Mouse (Mus musculus) cerebellum, adult 2 months (tissue): ENCODE data around the gene Nectin1. TPM values are rescaled to one million over a fixed set of nuclear protein-coding genes. Genes with fewer than 3 reads are reported as not detected.
A peak's percentile ranks its signal among the peaks of the same experiment; 100 is the strongest.

ENCODE experiments used
- DNase-seq, 2 experiments: peaks; one replicate each; pipeline ENCODE4 v3.0.0; 2021
- H3K27ac ChIP-seq: fragments of 200-500 bp; 2 replicates; pipeline ENCODE4 v1.5.1; 2012; ENCODE audit warnings: low read length, control low read depth, inconsistent platforms; ENCODE audit not compliant: insufficient read depth
- H3K27me3 ChIP-seq: fragments of 200-500 bp; 2 replicates; pipeline ENCODE4 v1.6.1; 2012; ENCODE audit warnings: inconsistent platforms, mild to moderate bottlenecking, low read length, moderate library complexity; ENCODE audit not compliant: control insufficient read depth, insufficient read depth
- H3K4me1 ChIP-seq: fragments of 200-500 bp; 2 replicates; pipeline ENCODE4 v1.6.1; 2011; ENCODE audit warnings: low read length; ENCODE audit not compliant: control insufficient read depth, insufficient read depth
- H3K4me3 ChIP-seq: fragments of 200-500 bp; replicated peaks from 2 replicates; pipeline ENCODE3; 2011; ENCODE audit warnings: mild to moderate bottlenecking, low read depth, low read length, control low read depth; ENCODE audit not compliant: insufficient read depth
- CTCF ChIP-seq: fragments of 200-500 bp; IDR thresholded peaks from 2 replicates; pipeline ENCODE4 v1.5.1; 2011; ENCODE audit warnings: low read depth, mild to moderate bottlenecking, control low read depth, low read length, moderate library complexity, borderline replicate concordance; ENCODE audit not compliant: insufficient read depth
- POLR2A ChIP-seq: fragments of 200-500 bp; IDR thresholded peaks from 2 replicates; pipeline ENCODE4 v1.6.1; 2011; ENCODE audit warnings: low read length, control low read depth, borderline replicate concordance; ENCODE audit not compliant: insufficient read depth
- WGBS: fragments of 180-500 bp; shearing (Covaris S2); methylation state at CpG from one replicate; pipeline ENCODE4 v1.1.7; 2018; 5-methylcytosine and 5-hydroxymethylcytosine counted together
- polyA plus RNA-seq: library from polyadenylated mRNA; depleted of rRNA; stranded (reverse); fragments of >200 nt; gene quantifications from 2 replicates; pipeline ENCODE4 v1.2.3, GENCODE M21; 2012

The Nectin1 gene
- polyA plus RNA-seq, 1 experiment, result 28.9 TPM

GRCm38 (mm10) chr9:43769940-43770339 lies 26.2 kb downstream of the Nectin1 start:
- 80% methylated on average over 4 of the region's 4 CpGs for WGBS
- no peak for TF ChIP-seq CTCF
- TF ChIP-seq POLR2A, result no peak
- no peak overlapping the region for H3K4me3 ChIP-seq
- H3K27me3 ChIP-seq, result no peaks in the 10 kb centered on the region
- no peak for DNase-seq
- no peak overlapping the region for H3K27ac ChIP-seq
- H3K4me1 ChIP-seq, result peaks cover 15% of the 10 kb centered on the region

- WGBS, result 60% methylated on average over 1 of the region's 1 CpGs
- no peak for DNase-seq
- no peaks in the 10 kb centered on the region for H3K27me3 ChIP-seq
Observed at GRCm38 (mm10) chr9:43771041-43771440, 27.3 kb downstream of the Nectin1 start.

GRCm38 (mm10) chr9:43772460-43772859 lies 28.7 kb downstream of the Nectin1 start:
- no peak overlapping the region for H3K27ac ChIP-seq
- no peaks in the 10 kb centered on the region for H3K27me3 ChIP-seq
- H3K4me3 ChIP-seq, result no peak overlapping the region
- no peak for TF ChIP-seq CTCF
- TF ChIP-seq POLR2A, result no peak
- WGBS, result 82% methylated on average over 6 of the region's 6 CpGs
- no peak for DNase-seq
- H3K4me1 ChIP-seq, result peaks cover 12% of the 10 kb centered on the region

More at GRCm38 (mm10) chr9:43771041-43771440, 27.3 kb downstream of the Nectin1 start:
- TF ChIP-seq CTCF, result no peak
- TF ChIP-seq POLR2A, result no peak
- H3K4me3 ChIP-seq, result no peak overlapping the region
- peaks cover 6% of the 10 kb centered on the region for H3K4me1 ChIP-seq
- H3K27ac ChIP-seq, result no peak overlapping the region

GRCm38 (mm10) chr9:43773521-43773920 lies 29.7 kb downstream of the Nectin1 start:
- no peaks in the 10 kb centered on the region for H3K27me3 ChIP-seq
- peaks cover 19% of the 10 kb centered on the region for H3K4me1 ChIP-seq
- 87% methylated on average over 2 of the region's 2 CpGs for WGBS
- H3K4me3 ChIP-seq, result no peak overlapping the region
- TF ChIP-seq CTCF, result no peak
- TF ChIP-seq POLR2A, result no peak
- no peak for DNase-seq
- no peak overlapping the region for H3K27ac ChIP-seq

- DNase-seq, result no peak
Observed at GRCm38 (mm10) chr9:43774427-43774826, 30.6 kb downstream of the Nectin1 start.

GRCm38 (mm10) chr9:43776231-43776630 lies 32.4 kb downstream of the Nectin1 start:
- peaks cover 27% of the 10 kb centered on the region for H3K4me1 ChIP-seq
- no peak for DNase-seq
- no peak overlapping the region for H3K27ac ChIP-seq
- 92% methylated on average over 3 of the region's 3 CpGs for WGBS
- H3K27me3 ChIP-seq, result no peaks in the 10 kb centered on the region
- TF ChIP-seq POLR2A, result no peak
- TF ChIP-seq CTCF, result no peak
- H3K4me3 ChIP-seq, result no peak overlapping the region

More at GRCm38 (mm10) chr9:43774427-43774826, 30.6 kb downstream of the Nectin1 start:
- Histone ChIP-seq H3K4me3 (no peak overlapping the region), H3K27me3 (no peaks in the 10 kb centered on the region), H3K4me1 (peaks cover 19% of the 10 kb centered on the region), H3K27ac (no peak overlapping the region)
- no peak for TF ChIP-seq POLR2A
- TF ChIP-seq CTCF, result no peak
- WGBS, result 91% methylated on average over 5 of the region's 5 CpGs

- DNase-seq, result peak; percentile 56 to 59
- no peak overlapping the region for H3K4me3 ChIP-seq
- 23% methylated on average over 16 of the region's 16 CpGs for WGBS
- H3K27ac ChIP-seq, result no peak overlapping the region
- H3K27me3 ChIP-seq, result no peaks in the 10 kb centered on the region
- TF ChIP-seq POLR2A, result no peak
- H3K4me1 ChIP-seq, result peaks cover 38% of the 10 kb centered on the region
Observed at GRCm38 (mm10) chr9:43777362-43778360, 33.9 kb downstream of the Nectin1 start.

- Histone ChIP-seq H3K27ac (no peak overlapping the region), H3K27me3 (no peaks in the 10 kb centered on the region), H3K4me3 (no peak overlapping the region), H3K4me1 (peaks cover 41% of the 10 kb centered on the region)
- TF ChIP-seq CTCF (no peak), POLR2A (no peak)
- DNase-seq, result no peak
- 87% methylated on average over 8 of the region's 8 CpGs for WGBS
Observed at GRCm38 (mm10) chr9:43780883-43781282, 37.1 kb downstream of the Nectin1 start.
